Mouse (Mus musculus): ENCODE data around the gene Catsperg1. TPM values are rescaled to one million over a fixed set of nuclear protein-coding genes. Genes with fewer than 3 reads are reported as not detected.

The Catsperg1 gene
- polyA plus RNA-seq (2021; fragmentation: Nextera tagmentation): not detected in 2 replicates
- long read RNA-seq, experiment 1: 0 reads
- long read RNA-seq, experiment 2, partial matches to known transcripts: 0 of 1 reads
- long read RNA-seq, experiment 2, other reads (novel, unspliced or antisense): 1 of 1 reads

GRCm38 (mm10) chr7:29213675-29214082 lies at the start of gene Catsperg1:
TSS of gene Catsperg1 (minus strand) at chr7:29214035.

GRCm38 (mm10) chr7:29248261-29248841 lies 34.5 kb upstream of the Catsperg1 start, which contains the start of gene 2200002D01Rik:
TSS of gene 2200002D01Rik (minus strand) at chr7:29248466.

GRCm38 (mm10) chr7:29238019-29238967 lies 24.5 kb upstream of the Catsperg1 start, which contains the start of gene Yif1b:
TSS of gene Yif1b (plus strand) at chr7:29238329.

GRCm38 (mm10) chr7:29232247-29233013 lies 18.6 kb upstream of the Catsperg1 start, which contains the start of gene Kcnk6:
TSS of gene Kcnk6 (minus strand) at chr7:29232515.

GRCm38 (mm10) chr7:29180077-29180853 lies 33.6 kb downstream of the Catsperg1 start, which contains the start of gene Psmd8:
TSS of gene Psmd8 (minus strand) at chr7:29180701.

GRCm38 (mm10) chr7:29170066-29170754 lies 43.6 kb downstream of the Catsperg1 start, which contains the start of the genes Ggn and Spred3:
TSS of gene Ggn (plus strand) at chr7:29170210.
TSS of gene Spred3 (minus strand) at chr7:29170411.

GRCm38 (mm10) chr7:29155838-29156782 lies 57.7 kb downstream of the Catsperg1 start, which contains the start of gene Fam98c:
TSS of gene Fam98c (minus strand) at chr7:29156234.

GRCm38 (mm10) chr7:29134693-29135386 lies 79.0 kb downstream of the Catsperg1 start, which contains the start of gene Rasgrp4:
TSS of gene Rasgrp4 (plus strand) at chr7:29134851.

Other genes with a start within 250 kb of the Catsperg1 start
- 580 and 617 TPM in 2 replicates for gene Eif3k, start 232.2 kb downstream of the Catsperg1 start, polyA plus RNA-seq (2021; fragmentation: Nextera tagmentation)
- gene Map4k1, start 232.0 kb downstream of the Catsperg1 start, polyA plus RNA-seq (2021; fragmentation: Nextera tagmentation): 0.26 and 0.45 TPM in 2 replicates
- 2.2 and 2.4 TPM in 2 replicates for gene Ryr1, start 88.9 kb downstream of the Catsperg1 start, polyA plus RNA-seq (2021; fragmentation: Nextera tagmentation)
- 0.08 and 0.52 TPM in 2 replicates for gene Rasgrp4, start 79.2 kb downstream of the Catsperg1 start, polyA plus RNA-seq (2021; fragmentation: Nextera tagmentation)
- gene Fam98c, start 57.8 kb downstream of the Catsperg1 start, polyA plus RNA-seq (2021; fragmentation: Nextera tagmentation): 60.6 and 63.0 TPM in 2 replicates
- gene Ggn, start 43.8 kb downstream of the Catsperg1 start, polyA plus RNA-seq (2021; fragmentation: Nextera tagmentation): 0.11 and 0.20 TPM in 2 replicates
- 2.1 and 2.8 TPM in 2 replicates for gene Spred3, start 43.6 kb downstream of the Catsperg1 start, polyA plus RNA-seq (2021; fragmentation: Nextera tagmentation)
- 253 and 274 TPM in 2 replicates for gene Psmd8, start 33.3 kb downstream of the Catsperg1 start, polyA plus RNA-seq (2021; fragmentation: Nextera tagmentation)
- 0.65 and 1.0 TPM in 2 replicates for gene Kcnk6, start 18.5 kb upstream of the Catsperg1 start, polyA plus RNA-seq (2021; fragmentation: Nextera tagmentation)
- gene Yif1b, start 24.3 kb upstream of the Catsperg1 start, polyA plus RNA-seq (2021; fragmentation: Nextera tagmentation): 134 and 143 TPM in 2 replicates
- gene 2200002D01Rik, start 34.4 kb upstream of the Catsperg1 start, polyA plus RNA-seq (2021; fragmentation: Nextera tagmentation): 0.39 and 0.77 TPM in 2 replicates
- gene Spint2, start 67.9 kb upstream of the Catsperg1 start, polyA plus RNA-seq (2021; fragmentation: Nextera tagmentation): 38.0 and 89.1 TPM in 2 replicates
- 13.6 and 15.6 TPM in 2 replicates for gene Ppp1r14a, start 75.3 kb upstream of the Catsperg1 start, polyA plus RNA-seq (2021; fragmentation: Nextera tagmentation)
- 43.6 and 49.5 TPM in 2 replicates for gene Dpf1, start 89.9 kb upstream of the Catsperg1 start, polyA plus RNA-seq (2021; fragmentation: Nextera tagmentation)